Mouse (Mus musculus) lung, adult 18-20 months (tissue): Measurements from ENCODE around the gene Cbfa2t3.

Experiments used
- DNase-seq, 2 experiments: peaks; one replicate each; pipeline ENCODE4 v3.0.0; 2022; ENCODE audit warnings: mixed read lengths in 2 of 2

Gene Cbfa2t3

DNA sequence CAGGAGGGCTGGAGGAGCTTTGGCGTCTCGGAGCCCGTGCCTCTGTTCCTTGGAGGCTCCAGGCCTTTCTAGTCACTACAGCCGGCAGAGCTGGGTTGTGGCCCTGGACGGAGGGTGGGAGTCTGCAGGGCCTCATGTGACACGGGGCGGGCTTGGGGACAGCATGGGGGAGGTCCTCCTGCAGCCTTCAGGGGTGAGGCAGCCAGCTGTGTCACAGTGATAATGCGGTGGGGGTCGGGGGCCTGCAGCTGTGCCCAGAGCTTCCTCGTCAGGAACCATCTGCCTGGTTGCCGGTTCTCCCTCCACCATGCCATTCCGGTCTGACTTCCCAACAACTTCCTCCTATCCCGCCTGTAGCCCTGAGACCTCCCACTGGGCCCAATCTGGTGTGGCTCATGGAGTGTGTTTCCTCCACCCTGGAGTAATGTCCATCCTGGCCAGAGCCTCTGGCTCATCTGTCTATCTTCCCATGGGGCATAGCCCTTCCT is at the start of gene Cbfa2t3:
TSS of gene Cbfa2t3 (minus strand) at position 105 of the 488 bp plus-strand sequence.
- no peak for DNase-seq

DNA sequence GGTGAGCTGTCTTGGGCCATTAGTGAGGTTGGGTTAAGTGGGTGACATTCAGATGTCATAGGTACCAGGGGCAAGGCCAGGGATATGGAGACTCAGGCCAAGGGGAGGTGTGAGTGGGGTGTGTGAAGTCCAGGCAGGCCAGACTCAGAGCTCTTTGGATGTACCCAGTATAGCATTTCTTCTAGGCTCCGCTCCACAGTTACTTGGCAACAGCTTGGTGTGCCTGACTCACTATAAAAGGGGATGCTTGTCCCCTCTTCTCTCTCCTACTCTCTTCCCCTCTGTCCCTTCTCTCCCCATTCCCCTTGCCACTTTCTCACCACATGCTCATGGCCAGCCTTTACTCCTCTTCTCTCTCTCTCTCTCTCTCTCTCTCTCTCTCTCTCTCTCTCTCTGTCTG is 48.9 kb upstream of the Cbfa2t3 start:
- no peak for DNase-seq

DNA sequence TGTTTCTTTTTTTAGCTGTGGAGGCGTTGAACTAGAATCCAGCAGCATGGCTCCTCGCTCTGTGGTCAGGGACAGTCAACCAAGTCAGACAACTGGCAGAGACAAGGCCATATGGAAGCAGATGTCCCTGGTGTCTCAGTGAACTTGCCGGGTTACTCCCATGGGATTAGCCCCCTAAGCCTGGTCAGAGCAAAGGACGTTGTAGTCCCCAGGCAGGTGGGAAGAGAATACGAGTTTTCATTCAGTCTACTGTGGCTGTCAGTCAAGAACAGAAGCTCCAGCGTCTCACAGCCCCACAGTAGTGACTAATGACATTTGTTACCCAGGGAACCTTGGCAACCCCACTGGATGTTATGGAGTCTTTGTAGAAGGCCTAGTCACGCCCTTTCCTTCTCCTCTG is 47.5 kb upstream of the Cbfa2t3 start:
- no peak for DNase-seq

DNA sequence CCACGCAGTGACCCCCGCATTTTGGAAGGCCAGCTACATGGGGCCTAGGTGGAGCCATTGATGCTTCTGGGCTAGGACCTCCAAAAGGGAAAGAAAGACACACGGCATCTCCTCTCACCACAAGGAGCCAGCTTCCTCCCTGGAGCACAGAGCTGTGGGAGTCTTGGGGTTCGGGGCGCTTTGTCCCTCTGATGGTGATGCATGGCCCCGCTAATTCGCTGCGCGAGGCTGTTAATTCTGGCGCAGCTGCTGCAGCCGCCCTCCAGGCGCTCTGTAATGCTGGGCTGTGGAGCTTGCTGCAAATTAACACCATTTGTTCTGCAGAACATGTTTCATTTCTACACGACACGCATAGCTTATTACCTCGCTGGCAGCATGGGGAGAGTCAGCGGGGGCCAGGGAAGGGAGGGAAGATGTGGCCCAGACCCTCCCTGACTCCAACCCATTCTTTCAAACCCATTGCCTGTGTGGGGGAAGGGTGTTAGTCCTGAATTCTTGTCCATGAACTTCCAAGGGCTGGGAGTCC is 46.9 kb upstream of the Cbfa2t3 start:
- DNase-seq: no peak

DNA sequence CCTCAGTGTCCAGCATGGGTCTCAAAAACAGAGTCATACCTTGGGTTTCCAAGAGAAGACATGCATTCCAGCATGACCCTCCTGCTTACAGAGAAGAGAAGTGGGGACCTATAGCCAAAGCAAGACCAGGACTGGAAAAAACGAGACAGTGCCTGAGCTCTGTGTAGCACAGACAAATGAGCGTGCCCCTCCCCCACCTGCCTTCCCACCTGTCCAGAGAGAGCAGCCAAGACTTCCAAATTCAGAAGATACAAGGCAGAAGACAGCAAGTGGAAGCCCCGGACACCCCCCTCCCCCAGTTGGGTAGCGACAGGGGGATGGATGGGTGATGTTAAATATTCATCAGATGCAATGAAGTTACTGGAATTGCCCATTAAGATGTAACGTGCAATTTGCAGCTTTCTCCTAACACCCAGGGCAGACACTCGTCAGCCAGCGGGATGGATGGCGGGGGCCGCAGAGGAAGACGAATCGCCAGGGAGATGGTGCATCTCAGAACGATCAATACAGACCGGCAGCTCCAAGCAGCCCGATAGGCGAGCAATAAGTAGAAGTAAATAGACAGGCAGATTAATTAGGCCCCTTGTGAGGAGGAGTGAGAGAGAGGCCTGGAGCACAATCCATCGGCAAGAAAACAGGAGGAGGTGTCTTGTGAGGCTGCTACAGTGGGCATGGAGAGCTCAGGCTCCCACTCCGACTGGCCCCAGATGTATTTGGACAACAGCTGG is 46.3 kb upstream of the Cbfa2t3 start:
- DNase-seq: no peak

DNA sequence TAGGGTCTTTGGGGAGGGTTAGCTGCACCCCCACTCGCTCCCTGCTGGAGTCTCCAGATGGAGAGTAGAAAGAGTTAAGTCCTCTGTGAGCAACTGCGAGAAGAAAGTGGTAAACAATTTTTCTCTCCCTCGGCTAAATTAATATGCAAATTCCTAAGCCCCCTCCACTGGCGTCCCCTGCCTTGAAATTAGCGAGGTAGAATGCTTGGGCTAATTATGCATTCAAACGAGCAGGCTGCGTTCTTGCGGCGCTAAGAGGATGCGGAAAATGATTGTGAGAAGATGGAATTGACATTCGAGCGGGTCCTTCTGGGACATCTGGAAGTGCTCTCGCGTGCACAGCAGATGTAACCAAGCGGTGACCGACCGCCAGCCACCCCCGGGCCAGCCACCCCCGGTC is 43.6 kb upstream of the Cbfa2t3 start:
- DNase-seq: no peak

DNA sequence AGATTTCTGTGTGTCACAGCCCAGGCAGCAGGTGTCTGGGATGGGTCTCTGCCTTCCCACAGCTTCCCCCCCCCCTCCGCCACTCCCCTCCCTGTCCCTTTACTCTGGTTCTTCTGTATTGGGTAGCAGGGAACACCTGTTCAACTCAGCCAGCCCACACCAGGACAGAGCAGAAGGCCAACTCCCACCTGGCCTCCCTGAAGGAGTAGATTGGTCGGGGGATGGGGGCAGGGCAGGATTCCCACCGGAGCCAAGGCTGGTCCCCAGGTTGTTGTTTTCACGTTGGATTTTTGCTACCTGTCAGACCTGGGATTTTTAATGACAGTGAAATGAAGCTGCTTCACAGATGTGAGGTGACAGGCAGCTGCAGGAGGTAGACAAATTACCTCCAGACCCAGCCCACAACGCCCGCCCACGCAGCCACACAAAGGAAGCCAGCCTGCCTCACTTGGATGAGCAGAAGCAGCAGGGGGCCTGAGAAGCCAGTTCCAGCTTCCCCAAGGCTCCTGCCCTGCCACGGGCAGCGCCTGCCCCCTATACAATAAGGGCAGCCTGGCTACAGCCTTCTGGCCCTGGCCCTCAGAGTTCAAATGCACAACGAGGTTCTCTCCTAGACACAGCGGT is 40.3 kb upstream of the Cbfa2t3 start:
- DNase-seq: peak in 1 of 2 experiments; percentile 23

DNA sequence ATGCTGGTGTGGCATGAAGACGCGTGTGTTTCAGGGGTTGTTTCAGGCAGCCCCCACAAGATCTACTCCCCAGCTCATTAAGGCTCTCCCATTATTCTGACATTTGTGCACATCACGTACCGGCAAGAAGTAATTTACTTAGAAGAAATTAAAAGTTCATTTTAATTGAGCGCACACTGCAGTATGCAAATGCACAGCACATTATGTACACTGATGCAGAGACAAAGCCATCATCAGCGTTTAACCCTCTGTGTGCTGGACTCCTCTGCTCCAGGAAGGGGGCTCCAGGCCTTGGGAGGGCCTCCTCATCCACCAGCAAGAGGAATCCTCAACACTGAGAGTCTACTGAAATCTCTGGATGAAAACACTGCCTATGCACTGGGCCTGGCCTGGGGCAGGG is 39.0 kb upstream of the Cbfa2t3 start:
- DNase-seq: no peak

DNA sequence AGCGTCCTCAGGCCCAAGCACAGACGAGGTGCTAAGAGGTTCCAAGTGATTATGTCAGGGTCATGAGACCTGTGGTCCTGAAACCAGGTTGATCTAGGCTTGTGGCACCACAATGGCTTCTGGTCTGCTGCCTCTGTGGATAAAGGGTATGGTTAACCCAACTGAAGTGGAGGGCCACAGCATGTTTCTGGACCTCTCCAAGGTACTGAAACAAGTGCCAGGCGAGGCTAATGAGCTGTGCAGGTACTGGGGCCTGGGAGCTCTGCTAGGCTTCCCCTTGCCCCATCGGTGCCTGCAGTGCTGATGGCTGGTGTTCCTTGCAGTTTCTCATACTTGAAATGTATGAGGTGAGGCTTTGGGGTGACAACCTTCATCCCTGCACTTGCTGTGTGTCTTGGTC is 38.2 kb upstream of the Cbfa2t3 start:
- DNase-seq: no peak

DNA sequence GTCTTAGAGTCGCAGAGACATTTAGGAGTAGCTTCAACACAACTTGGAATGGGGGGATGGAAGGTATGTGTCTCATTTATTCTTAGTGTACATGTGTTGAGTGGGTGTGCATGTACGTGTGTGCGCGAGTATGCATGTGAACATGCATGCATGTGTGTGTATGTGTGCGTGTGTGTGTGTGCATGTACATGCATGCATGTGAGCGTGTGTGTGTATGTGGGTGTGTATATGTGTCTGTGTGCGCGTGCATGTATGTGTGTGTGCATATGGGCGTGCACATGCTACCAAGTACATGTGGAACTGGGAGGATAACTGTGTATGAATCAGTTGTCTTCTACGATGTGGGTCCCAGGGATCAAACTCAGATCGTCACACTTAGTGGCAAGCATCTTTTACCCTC is 37.7 kb upstream of the Cbfa2t3 start:
- no peak for DNase-seq

DNA sequence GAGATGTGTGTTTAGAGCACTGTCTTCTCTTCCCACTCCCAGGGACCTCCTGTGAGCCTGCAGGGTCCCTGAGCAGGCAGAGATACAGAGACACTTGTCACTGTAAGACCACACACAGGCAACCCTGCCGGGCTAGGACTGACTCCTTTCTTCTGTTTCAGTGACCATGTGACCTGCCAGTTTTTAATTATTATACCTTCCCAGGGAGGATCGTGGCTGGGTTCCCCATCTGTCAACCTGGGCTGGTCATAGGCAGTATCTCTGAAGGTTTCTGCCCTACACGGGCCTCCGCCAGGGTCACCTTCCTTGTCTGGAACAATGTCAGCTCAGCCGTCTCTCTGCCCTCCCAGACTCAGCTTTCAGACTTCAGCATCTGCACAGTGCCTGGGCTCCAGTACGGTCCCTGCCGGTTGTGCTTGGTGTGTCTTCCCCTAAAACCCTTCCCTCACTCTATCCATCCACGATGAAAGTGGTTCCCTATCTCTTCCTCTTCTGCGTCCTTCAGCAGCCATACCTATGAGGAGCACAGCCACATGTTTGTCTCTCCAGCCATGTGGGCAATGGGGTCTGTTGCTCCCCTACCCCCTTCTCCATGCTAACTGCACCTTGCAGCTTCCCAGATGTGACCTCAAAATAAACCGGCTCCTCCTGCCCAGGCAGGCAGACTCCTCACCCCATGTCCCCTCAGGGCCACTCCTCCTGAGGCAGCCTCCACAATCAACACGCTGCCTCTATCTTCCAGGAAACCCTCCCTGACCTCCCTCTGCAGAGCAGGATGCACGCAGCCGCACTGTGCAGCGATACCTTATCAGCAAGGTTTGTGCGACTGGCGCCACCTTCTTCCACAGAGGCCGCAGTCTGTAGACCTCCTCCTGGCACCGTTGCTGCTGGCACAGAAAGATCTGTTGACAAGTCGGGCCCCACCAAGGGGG is 36.9 kb upstream of the Cbfa2t3 start:
- DNase-seq: peak; percentile 19 to 22

DNA sequence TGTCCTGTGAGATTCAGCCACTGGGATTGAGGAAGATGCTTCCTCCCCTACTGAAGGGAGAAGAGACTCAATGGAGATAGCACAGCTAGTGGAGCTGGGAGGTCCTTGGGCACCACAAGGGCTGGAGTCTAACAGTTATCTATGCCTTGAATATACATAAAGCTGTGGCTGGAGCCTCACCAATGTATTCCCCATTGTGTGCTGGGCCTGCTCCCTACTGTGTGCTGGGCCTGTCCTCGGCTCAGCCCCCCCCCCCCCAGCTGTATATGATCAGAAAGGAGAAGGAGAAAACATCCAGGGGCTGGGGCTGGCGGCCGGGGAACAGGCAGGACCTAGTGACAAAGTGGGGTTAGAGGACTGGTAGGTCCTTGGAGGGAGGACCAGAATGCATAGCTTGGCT is 36.2 kb upstream of the Cbfa2t3 start:
- DNase-seq: no peak

DNA sequence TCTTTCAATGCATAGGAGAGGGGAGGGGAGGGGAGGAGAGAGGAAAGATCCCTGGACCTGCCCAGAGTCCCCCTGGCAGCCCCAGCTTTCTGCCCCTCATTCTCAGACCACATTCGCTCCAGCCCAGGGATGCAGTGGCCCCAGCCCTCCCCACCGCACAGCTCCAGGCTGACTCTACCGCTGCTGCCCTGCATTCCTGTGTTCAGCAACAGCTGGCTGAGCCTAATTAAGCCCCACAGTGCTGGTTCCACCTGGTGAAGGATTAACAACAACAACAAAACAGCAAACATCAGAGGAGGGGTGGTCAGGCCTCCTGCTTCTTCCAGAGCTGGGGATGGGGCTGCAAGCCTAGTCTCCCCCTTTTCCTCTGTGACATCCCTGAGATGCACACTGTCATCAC is 29.7 kb upstream of the Cbfa2t3 start:
- DNase-seq: no peak

DNA sequence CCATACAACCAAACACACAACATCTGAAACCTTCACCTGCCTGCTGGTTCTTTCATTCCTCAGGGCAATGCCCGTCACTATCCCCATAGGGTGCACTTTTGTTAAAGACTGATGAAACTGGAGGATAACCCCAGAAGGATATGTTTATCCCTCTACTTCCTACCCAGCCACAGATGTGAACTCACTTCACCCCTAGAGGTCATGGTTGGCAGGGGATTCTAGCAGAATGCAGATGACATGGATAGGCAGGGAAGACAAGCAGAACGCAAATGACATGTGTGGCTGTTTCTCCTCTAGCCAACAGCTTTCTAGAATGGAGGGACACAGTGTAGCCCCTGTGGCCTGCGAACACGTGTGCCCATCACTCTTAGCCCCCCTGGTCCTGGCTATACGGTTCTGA is 28.5 kb upstream of the Cbfa2t3 start:
- no peak for DNase-seq

DNA sequence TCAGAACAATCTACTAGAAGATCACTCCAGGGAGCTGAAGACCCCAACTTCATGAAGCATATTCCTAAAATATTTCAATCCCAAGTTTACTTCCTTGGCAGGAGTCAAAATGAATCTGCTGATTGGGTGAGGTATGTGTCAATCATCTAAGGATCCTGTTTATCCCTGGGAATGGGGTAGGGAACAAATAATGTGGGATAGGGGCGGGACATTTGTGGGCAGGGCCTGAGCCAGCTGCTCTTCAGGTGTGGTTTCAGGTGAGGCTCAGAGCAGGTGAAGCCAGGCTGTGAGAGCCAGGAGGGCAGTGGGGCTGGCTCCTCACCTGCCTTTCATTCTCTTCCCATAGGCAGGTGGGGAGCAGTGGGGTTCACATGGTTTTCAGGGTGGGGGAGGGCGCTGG is 27.9 kb upstream of the Cbfa2t3 start:
- no peak for DNase-seq

DNA sequence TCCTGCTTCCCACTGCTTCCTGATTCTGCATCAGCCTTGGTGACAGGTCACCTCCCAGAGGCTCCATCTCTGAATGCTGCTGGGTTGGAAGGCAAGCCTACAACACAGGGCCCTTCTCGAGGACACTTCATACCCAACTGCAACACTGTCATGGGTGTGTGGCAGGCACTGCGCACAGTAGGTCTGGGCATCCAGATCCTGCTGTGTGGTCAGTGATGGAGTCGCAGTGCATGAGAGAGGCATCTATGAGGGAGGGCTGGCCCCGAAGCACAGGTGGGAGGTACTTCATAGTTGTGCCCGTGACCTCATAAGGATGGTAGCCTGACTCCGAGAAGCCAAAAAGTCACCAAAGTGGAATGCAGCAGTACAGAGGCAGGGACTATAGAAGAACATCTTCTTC is 26.3 kb upstream of the Cbfa2t3 start:
- no peak for DNase-seq

DNA sequence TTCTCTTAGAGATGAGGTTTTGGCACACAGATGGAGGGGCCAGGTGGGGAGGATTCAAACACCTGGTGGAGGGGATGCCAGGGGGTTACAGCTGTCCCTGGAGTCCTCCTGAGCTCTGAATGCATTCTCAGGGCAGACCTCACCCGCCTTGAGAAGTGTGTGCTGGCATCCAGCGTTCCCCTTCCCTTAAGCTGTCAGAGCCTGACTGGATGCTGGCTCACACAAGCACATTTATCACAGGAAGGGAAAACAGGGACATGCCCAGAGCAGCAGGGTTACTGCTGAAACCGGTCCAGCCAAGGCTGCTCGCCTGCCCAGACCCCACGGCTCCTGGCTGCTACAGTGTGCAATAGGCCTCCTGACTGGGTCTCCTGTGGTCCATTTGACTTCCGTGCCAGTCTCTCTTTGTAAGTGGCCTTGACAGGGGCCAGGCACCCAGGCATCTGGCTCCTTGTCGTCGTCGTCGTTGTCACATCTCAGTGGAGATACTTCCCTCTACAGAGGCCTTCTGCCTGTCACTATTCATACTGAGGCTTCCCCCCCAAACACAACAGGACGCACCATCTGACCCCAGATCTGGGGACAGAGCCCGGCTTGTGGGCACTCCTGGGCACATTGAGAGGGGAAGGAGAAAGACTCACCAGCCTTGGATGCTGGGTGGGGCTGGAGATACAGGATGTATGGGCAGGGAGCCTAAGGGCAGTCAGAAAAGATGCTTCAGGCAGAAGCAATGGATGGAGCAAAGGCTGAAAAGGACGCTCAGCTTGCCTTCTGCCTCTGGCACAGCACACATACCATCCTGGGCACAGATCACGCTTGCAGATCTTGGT is 22.1 kb upstream of the Cbfa2t3 start:
- peak; percentile 37 to 55 for DNase-seq

DNA sequence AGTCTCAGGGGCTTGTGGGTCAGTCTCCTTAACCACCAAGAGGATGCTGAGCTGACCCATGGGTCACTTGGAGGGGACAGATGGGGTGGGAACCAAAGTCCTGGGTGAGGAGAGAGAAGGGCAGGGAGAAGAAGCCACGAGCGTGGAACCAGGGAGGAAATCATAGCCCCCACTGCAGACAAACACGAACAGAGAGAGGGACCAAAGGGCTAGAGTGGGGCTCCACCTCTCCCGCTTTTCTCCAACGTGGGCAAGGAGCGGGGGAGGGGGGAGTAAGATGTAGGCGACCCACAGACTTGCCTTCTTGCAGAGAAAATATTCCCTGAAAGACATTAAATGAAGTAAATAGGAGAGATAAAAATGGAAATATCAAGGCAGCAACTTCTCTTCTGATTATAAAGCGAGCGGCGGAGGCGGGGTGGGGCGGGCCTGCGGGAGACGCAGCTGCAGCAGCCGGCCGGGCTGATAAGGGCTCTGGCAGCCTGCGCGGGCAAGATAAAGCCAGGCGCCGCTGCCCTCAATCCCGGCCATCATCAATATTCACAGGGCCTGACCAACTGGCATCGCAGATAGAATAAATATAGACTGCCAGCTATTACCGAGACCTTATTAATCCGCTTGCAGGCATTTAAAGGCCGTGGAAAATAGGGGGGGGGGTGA is 21.3 kb upstream of the Cbfa2t3 start:
- DNase-seq: peak; percentile 75 to 80

DNA sequence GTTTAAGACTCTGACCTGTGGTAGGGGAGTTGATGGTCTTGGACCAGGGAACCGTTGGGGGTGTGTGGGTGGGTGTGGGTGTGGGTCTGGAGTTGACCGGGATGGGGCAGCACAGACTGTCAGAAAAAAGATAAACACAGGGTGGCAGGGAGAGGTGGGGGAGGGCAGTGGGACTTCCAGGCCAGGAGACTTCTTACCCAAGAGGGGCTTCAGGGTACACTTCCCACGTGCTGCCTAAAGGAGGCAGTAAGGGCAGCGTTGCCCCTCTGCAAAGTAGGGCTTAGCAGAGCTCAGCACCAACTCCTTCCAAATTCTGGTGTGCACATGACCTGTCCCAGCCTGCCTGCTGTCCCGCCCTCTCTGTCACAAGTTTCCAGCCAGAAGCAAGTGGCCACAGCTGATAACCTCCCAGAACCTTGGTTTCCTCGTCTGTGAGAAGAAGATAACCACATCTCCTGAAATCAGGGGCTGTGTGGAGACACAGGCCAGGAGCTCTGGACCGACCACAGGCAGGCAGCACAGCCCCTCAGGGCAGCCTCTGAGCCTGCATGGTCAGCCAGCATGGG is 20.7 kb upstream of the Cbfa2t3 start:
- peak; percentile 67 to 73 for DNase-seq

DNA sequence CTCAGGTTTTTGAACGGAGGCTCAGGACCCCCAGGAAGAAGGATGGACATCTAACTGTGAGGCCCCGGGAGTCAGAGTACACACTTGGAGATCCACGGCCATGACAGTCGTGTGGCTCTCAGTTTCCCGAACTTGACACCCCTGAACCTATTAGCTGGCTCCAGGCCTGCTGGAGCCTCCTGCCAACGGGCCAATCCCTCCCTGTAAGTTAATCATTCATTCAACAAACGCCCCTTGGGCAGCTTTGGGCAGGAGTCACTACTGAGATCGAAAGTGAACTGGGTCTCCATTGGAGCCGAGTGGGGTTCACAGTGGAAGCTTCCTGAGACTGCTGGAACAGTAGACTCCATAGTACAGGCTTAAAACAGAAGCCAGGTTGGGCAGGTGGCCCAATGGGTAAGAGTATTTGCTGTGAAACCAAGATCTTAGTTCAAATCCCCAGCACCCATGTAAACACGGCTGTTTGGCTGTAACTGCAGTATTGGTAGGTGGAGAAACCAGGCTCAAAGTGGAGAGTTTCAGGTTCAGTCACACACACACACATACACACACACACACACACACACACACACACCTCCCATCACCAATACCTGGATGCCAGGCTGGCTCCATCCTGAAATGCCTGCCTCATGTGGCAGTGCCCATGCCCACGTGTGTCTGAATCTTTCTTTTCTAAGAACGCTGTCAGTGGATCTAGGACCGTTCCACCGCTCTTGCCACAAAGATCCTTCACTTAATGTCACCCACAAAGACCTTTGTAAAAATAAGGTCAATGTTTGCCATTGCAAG is 20.0 kb upstream of the Cbfa2t3 start:
- no peak for DNase-seq
